Mouse (Mus musculus) stomach, embryonic 15.5 days (tissue): ENCODE measurements at regions not wholly inside any gene's neighbourhood (a gene's known extent, or its start where the extent isn't known, plus 50 kb on each side); places are given as distances from the start of the nearest gene placed in this dataset.

Source experiments
- microRNA-seq: library from miRNA; unstranded; fragments of <30 nt; microRNA quantifications from one replicate; pipeline ENCODE4, GENCODE M21; 2016

Small RNAs in the stretch of these regions (microRNA-seq; reads per million reads assigned to microRNA genes)
- 15.1 reads per million, percentile 30 among the genes with 10 or more reads in this experiment for gene Mir378d
